Mouse (Mus musculus): ENCODE measurements around the gene Msi1. TPM values are rescaled to one million over a fixed set of nuclear protein-coding genes. Genes with fewer than 3 reads are reported as not detected.

Msi1 gene
- polyA plus RNA-seq, 1 experiment from 2014 or later: 76.9 TPM

GRCm38 (mm10) chr5:115476107-115476727, 46.8 kb downstream of the Msi1 start:
- Histone ChIP-seq H3K36me3 (peaks cover 11% of the 10 kb centered on the region), H3K4me1 (replicated peaks) (peaks cover 12% of the 10 kb centered on the region; the same call in 1 of the 2 replicates), H3K27ac (peak overlapping the region; percentile 48; the same call in 1 of the 2 replicates), H3K4me2 (peak overlapping the region; percentile 54), H3K9ac (peak overlapping the region; percentile 65; the same call in 1 of the 2 replicates), H3K27me3 (peaks cover 15% of the 10 kb centered on the region), H3K4me3 (peak overlapping the region; percentile 41), H3K9me3 (no peaks in the 10 kb centered on the region)
- 36% methylated on average over 12 of the region's 12 CpGs for WGBS
- peak; percentile 29; the same call in 1 of the 2 replicates for ATAC-seq (ENCODE audit: low FRiP score)

GRCm38 (mm10) chr5:115479561-115479960, 50.2 kb downstream of the Msi1 start:
- WGBS: 39% methylated on average over 15 of the region's 15 CpGs
- no peak overlapping the region for H3K27ac ChIP-seq
- H3K36me3 ChIP-seq: peaks cover 11% of the 10 kb centered on the region
- no peak for ATAC-seq (ENCODE audit: low FRiP score)
- no peak overlapping the region for H3K4me2 ChIP-seq
- peaks cover 26% of the 10 kb centered on the region for H3K27me3 ChIP-seq
- H3K9me3 ChIP-seq: no peaks in the 10 kb centered on the region
- H3K9ac ChIP-seq: 0 out of 2 replicates have a peak overlapping the region, but pooled peaks have one; percentile 61
- no peak overlapping the region for H3K4me3 ChIP-seq
- peaks cover 38% of the 10 kb centered on the region for H3K4me1 ChIP-seq (replicated peaks)

GRCm38 (mm10) chr5:115480101-115480500, 50.7 kb downstream of the Msi1 start:
- Histone ChIP-seq H3K4me3 (peak overlapping the region; percentile 24), H3K4me2 (peak overlapping the region; percentile 47), H3K9ac (peak overlapping the region; percentile 61), H3K27ac (no peak overlapping the region), H3K36me3 (peaks cover 11% of the 10 kb centered on the region), H3K9me3 (no peaks in the 10 kb centered on the region), H3K4me1 (replicated peaks) (peaks cover 43% of the 10 kb centered on the region), H3K27me3 (peaks cover 26% of the 10 kb centered on the region)
- ATAC-seq (ENCODE audit: low FRiP score): no peak
- 13% methylated on average over 27 of the region's 27 CpGs for WGBS

- peak overlapping the region; percentile 48 for H3K4me2 ChIP-seq
- WGBS: 23% methylated on average over 38 of the region's 38 CpGs
- peak overlapping the region; percentile 20 for H3K4me3 ChIP-seq
- H3K27me3 ChIP-seq: peaks cover 26% of the 10 kb centered on the region
- H3K27ac ChIP-seq: no peak overlapping the region
- no peaks in the 10 kb centered on the region for H3K9me3 ChIP-seq
- peaks cover 4% of the 10 kb centered on the region; the same call in 1 of the 2 replicates for H3K36me3 ChIP-seq
- ATAC-seq (ENCODE audit: low FRiP score): no peak
- peaks cover 35% of the 10 kb centered on the region for H3K4me1 ChIP-seq (replicated peaks)
- peak overlapping the region; percentile 60 for H3K9ac ChIP-seq
Measured at GRCm38 (mm10) chr5:115482390-115483265, 53.2 kb downstream of the Msi1 start.

GRCm38 (mm10) chr5:115483385-115483784, 54.0 kb downstream of the Msi1 start:
- Histone ChIP-seq H3K9me3 (no peaks in the 10 kb centered on the region), H3K4me3 (no peak overlapping the region), H3K4me2 (peak overlapping the region; percentile 62; the same call in 1 of the 2 replicates), H3K27me3 (peaks cover 26% of the 10 kb centered on the region), H3K36me3 (0 out of 2 replicates have a peak, but pooled peaks cover 3% of the 10 kb centered on the region), H3K9ac (no peak overlapping the region; the same call in 1 of the 2 replicates), H3K27ac (no peak overlapping the region), H3K4me1 (replicated peaks) (peaks cover 35% of the 10 kb centered on the region)
- WGBS: 31% methylated on average over 6 of the region's 6 CpGs
- no peak for ATAC-seq (ENCODE audit: low FRiP score)

- Histone ChIP-seq H3K27me3 (peaks cover 26% of the 10 kb centered on the region), H3K27ac (peak within 1 kb of the TSS; percentile 84), H3K4me3 (peak within 1 kb of the TSS; percentile 47), H3K4me1 (replicated peaks) (peaks cover 35% of the 10 kb centered on the region), H3K9ac (peak within 1 kb of the TSS; percentile 74), H3K36me3 (0 out of 2 replicates have a peak, but pooled peaks cover 2% of the 10 kb centered on the region), H3K9me3 (no peaks in the 10 kb centered on the region), H3K4me2 (peak within 1 kb of the TSS; percentile 62)
- peak; percentile 87 for ATAC-seq (ENCODE audit: low FRiP score)
- WGBS: 9% methylated on average over 30 of the region's 30 CpGs
Measured at GRCm38 (mm10) chr5:115483947-115484920, 54.8 kb downstream of the Msi1 start, which contains the start of gene Sirt4. TSS of gene Sirt4 (minus strand) at chr5:115484725.

GRCm38 (mm10) chr5:115484996-115485395, 55.6 kb downstream of the Msi1 start:
- H3K36me3 ChIP-seq: no peaks in the 10 kb centered on the region
- H3K4me3 ChIP-seq: peak overlapping the region; percentile 47
- peak overlapping the region; percentile 74; the same call in 1 of the 2 replicates for H3K9ac ChIP-seq
- no peaks in the 10 kb centered on the region for H3K9me3 ChIP-seq
- no peak for ATAC-seq (ENCODE audit: low FRiP score)
- peaks cover 34% of the 10 kb centered on the region for H3K4me1 ChIP-seq (replicated peaks)
- peaks cover 24% of the 10 kb centered on the region for H3K27me3 ChIP-seq
- 71% methylated on average over 5 of the region's 5 CpGs for WGBS
- peak overlapping the region; percentile 62 for H3K4me2 ChIP-seq
- H3K27ac ChIP-seq: peak overlapping the region; percentile 84; the same call in 1 of the 2 replicates

- no peaks in the 10 kb centered on the region for H3K36me3 ChIP-seq
- H3K9me3 ChIP-seq: no peaks in the 10 kb centered on the region
- H3K27me3 ChIP-seq: peaks cover 20% of the 10 kb centered on the region
- 87% methylated on average over 18 of the region's 18 CpGs for WGBS
- H3K27ac ChIP-seq: no peak overlapping the region
- no peak overlapping the region for H3K4me3 ChIP-seq
- H3K4me2 ChIP-seq: no peak overlapping the region
- H3K4me1 ChIP-seq (replicated peaks): peaks cover 32% of the 10 kb centered on the region
- no peak for ATAC-seq (ENCODE audit: low FRiP score)
- H3K9ac ChIP-seq: no peak overlapping the region
Measured at GRCm38 (mm10) chr5:115485489-115486205, 56.2 kb downstream of the Msi1 start.

- no peaks in the 10 kb centered on the region for H3K36me3 ChIP-seq
- WGBS: 57% methylated on average over 4 of the region's 4 CpGs
- H3K27ac ChIP-seq: no peak overlapping the region
- peaks cover 39% of the 10 kb centered on the region for H3K4me1 ChIP-seq (replicated peaks)
- ATAC-seq (ENCODE audit: low FRiP score): no peak
- no peaks in the 10 kb centered on the region for H3K9me3 ChIP-seq
- no peak overlapping the region for H3K4me2 ChIP-seq
- peaks cover 10% of the 10 kb centered on the region for H3K27me3 ChIP-seq
- no peak overlapping the region for H3K4me3 ChIP-seq
- no peak overlapping the region for H3K9ac ChIP-seq
Measured at GRCm38 (mm10) chr5:115486726-115487125, 57.3 kb downstream of the Msi1 start.

GRCm38 (mm10) chr5:115487353-115487752, 58.0 kb downstream of the Msi1 start:
- Histone ChIP-seq H3K27me3 (peaks cover 5% of the 10 kb centered on the region), H3K4me3 (no peak overlapping the region), H3K9ac (no peak overlapping the region), H3K9me3 (no peaks in the 10 kb centered on the region), H3K4me2 (no peak overlapping the region), H3K27ac (no peak overlapping the region), H3K36me3 (no peaks in the 10 kb centered on the region), H3K4me1 (replicated peaks) (peaks cover 39% of the 10 kb centered on the region)
- 84% methylated on average over 8 of the region's 8 CpGs for WGBS
- ATAC-seq (ENCODE audit: low FRiP score): no peak
